Mouse (Mus musculus): ENCODE data around the gene Tiparp.

The Tiparp gene

DNA sequence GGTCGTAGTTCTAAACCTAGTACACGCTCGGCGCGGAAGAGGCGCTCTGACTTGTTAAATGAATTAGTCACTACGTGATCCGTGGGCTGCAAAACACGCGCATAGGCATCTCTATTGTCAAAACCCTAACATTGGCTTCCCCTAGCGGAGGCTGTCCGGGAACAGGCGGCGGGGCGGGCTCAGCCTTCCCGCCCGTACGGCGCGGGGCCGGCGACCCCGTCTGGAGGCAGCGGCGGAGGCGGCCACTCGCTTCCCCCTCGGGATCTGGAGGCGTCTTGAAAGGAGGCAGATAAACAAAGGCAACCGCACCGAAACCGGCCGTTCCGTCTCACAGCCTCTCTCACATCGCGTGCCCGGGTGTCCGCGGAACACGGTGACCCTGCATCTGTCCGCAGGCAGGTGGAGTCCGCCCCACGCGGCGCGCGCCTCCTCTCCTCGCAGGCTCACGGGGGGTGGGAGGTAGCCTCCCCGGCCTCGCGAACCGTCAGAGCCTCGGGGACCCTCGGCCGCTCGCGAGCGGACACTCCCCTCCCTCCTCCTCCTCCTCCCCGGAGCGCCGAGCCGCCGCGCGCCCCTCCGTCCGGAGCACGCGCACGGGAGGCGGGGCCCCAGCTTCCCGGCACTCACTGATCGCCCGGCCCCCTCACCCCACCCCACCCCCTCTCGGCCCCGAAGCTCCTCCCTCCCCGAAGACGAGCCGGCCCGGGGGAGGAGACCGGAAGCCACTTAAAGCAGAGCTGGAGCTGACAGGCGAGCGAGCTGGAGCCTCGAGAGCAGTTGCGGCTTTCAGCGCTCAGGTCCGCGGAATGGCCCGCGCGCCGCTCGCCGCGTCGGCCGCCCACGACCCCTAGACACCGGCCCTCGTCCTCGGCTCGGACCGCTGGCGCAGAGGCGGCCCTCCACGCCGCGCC lies at the start of gene Tiparp:
Gene Tiparp, plus strand, starts transcription at position 720 of the 911 bp plus-strand sequence.
- DNase-seq = peak; percentile 86

DNA sequence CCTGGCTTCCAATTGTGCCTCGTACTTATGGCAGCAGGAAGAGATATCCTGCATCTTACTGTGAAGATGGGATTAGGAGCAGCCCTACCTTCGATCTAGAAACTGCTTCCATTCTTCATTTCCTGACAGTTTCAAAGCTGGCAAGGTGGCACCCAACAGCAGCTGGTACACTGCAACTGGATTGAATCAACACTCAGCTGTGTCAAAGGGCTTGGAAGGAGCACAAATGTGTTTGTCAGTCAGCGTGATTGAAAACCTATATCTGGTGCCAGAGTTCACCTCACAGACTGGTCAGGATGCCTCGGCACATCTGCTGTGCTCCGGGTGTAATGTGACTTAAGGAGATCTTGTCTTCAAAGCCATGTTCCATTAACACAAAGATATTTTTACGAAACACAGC lies 47.5 kb upstream of the Tiparp start:
- DNase-seq = no peak

DNA sequence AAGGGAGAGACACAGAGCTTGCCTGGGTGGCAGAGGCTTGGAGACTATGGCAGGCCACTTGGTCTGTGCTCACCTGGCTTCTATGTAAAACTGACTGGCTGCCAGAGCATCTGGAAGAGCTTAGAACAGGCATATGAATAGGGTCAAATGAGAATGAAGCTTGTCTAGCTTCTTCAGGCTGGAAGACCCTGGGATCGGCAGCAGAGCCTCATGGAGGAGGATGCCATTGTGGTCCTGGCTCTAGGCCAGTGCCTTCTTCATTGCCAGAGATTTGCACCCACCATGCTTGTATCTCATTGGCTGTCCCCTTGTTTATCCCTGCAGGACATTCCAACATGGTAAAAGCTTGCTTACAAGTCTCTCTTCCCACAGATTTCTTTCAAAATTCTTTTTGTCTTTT lies 45.9 kb upstream of the Tiparp start:
- DNase-seq = no peak

DNA sequence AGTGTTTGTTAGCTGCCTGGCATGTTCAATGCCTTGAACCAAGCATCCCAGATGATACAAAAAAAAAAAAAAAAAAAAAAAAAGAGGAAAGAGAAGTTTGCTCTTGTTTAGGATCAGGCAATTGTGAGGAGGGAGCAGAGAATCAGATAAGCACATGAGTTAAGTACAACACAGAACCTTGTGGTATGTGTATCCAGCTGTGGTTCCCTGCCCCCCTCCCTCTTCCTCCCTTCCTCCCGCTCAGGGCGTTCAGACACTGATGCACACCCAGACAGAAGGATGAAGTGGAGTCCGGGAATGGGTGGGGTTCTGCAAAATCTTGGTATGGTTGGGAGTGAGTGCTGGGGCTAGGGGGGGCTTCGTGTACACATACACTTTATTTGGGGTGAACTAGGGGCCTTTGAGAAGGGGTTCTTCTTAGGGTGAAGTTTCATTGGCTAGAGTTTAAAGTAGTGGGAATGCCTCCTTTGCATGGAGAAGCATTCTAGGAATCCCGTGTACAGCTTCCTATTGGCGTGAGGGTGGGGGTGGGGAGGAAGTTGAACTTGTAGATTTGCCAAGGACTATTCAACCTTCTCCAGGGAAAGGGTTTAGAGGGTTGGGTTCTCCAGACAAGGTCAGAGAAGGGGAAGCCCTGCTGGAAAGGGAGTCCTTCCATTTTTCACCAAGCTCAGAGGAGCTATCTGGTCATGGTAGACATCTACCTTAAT lies 45.4 kb upstream of the Tiparp start:
- no peak for DNase-seq

DNA sequence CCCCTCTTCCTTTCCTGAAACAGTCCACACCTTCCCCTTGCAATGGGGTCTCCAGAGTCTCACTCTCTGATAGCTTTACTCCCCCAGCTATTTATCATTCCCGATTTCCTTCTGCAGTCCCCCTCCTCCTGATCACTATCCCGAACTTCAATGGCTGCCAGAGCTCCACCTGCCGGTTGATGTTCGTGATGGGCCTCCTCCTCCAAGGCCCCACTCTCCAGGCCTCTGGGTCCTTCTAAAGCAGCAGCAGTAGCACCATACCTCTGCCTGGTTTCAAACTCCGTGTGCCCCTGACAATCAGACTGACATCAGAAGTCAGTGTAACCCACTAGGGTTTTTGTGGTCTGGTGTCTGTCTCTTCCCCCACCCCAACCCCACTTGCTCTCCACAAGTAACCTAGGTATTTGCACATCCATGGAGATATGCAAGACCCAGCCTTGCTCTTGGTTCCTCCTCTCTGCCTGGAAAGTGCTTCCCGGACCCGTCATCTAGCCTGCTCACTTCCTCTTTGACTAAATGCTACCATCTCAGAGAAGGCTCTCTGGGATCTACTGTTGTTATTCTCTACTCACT lies 44.0 kb upstream of the Tiparp start:
- DNase-seq = no peak

DNA sequence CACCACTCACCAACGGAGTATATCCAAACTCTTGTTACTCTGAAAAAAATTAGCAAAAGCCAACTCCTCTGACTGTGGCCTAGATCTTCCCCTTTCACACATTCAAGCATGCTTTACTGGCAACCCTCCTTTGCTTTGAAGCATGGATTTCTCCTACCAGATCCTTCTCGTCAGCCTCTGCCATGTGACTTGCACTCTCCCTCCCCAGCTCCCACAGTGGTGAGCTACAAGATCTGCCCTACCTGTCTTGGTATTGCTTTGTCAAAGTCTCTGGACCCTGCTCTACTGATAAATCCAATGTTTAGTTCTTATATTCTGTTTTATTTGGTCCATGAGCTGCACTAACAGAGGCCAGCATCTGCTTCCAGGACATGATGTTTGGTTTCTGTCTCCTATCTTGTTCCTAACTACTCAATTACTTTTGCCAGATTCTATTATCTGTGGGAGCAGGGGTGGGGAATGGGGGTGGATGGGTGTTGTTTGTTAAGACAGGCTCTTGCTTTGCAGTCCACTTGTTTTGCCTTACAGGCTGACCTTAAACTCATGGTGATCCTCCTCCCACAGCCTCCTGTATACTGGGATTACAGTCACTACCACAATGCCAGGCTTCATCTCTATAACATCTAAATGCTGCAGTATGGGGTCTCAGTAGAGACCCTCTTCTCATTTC lies 40.7 kb upstream of the Tiparp start:
- no peak for DNase-seq

DNA sequence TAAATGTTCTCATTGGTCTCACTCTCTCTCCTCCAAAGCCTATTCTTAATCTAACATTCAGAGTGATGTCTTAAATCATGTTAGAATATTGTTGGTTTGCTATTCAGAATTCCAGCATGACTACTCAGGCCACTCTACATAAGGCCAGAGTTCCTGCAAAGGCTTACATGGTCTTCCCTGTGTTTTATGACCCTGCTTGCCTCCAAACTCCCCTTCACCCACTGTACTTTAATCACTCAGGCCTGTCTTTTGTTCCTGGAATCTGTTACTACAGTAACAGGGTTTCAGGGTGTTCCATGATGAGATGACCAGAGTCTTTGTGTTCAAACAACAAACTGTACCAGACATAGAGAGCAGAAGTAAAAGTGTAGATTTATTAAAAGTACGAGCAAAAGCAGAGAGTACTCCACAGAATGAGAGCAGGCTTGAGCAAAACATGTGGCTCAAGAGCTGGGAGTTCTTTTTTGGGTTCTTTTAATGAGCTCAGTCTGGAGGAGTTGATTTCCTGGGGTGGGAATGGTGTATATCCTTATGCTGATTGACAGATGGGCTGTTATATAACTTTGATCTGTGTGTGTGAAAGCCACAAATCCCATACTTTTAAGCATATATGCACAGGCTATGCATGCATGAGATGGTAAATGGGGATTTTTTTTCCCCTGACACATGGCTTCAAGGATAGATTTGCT lies 39.5 kb upstream of the Tiparp start:
- no peak for DNase-seq

DNA sequence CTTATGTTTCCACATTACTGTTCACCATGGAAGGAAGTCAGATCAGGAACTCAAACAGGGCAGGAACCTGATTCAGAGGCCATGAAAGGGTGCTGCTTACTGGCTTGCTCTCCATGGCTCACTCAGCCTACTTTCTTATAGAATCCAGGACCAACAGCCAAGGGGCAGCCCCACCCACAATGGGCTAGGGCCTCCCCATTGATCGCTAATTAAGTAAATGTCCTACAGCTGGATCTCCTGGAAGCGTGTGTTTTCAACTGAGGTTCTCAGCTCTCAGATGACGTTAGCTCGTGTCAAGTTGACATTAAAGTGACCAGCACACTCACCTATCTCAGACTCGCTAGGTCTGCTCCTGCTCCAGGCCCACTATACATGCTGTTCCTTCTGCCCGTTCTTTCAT lies 38.6 kb upstream of the Tiparp start:
- DNase-seq = no peak

DNA sequence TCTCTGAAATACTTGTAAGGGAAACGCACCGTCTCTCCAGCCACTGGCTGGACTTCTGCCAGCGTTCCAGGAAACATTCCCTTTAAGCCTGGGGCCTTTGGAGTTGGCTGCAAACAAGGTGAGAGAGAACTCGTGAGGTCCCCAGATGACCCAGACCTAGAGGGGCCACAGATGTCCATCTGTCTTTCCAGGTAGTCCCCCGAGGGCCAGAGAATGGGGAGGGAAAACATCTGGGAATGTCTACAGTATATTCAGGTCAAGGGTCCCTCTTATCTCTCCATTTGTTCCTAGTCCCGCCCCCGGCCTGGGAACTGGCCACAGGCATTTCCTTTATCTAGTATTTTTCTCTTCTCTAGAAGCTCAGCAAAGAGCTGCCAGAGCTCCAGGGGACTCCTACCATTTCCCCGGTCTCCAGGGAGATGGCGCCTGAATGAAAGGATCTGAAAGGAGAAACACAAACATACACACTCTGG lies 33.9 kb upstream of the Tiparp start:
- DNase-seq = peak; percentile 11

DNA sequence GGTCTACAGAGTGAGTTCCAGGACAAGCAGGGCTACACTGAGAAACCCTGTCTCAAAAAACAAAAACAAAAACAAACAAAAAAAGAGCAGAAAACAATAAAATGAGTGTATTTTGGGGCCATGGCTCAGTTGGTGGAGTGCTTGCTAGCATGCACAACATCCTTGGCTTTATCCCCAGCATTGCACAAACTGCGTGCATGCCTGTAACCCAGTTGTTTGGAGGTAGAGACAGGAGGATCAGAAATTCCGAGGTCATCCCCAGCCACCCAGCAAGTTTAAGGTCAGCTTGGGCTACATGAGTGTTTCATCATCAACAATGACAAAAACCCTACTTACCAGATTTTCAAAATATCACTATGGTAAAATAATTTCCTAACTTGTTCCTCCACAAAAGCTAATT lies 20.4 kb upstream of the Tiparp start:
- no peak for DNase-seq

DNA sequence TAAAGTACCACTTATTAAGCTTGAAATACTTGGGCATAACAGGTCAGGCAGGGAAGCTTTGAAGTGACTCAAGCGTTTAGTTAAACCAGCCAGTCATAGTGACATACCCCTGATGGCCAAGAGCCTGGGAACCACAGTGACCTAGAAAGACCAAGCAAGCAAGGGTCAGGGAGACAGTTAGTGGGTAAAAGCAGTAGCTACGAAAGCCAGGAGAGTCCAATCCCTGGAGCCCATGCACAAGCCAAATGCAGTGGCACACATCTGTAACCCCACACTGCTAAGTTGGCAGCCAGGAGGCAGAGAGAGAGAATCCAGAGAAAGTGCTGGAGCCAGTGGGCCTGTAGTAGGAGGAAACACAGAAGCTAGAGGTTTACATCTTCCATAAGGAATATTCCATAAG lies 17.6 kb upstream of the Tiparp start:
- no peak for DNase-seq

DNA sequence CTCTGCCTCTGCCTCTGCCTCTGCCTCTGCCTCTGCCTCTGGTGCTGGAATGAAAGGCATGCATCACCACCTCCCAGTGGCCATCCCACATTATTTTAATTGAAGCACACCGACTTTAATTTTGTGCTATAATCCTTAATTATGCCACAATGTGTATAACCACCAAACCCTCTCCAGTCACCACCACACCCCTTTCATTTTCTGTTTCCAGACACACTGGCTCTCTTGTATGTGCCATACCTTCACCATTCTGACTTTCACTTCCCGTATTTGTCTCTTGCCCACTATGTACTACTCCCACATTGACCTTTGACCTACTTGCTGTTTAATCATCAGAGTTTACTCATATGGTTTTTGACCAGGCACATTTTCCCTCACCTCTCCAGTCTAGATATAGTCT lies 12.5 kb upstream of the Tiparp start:
- no peak for DNase-seq

DNA sequence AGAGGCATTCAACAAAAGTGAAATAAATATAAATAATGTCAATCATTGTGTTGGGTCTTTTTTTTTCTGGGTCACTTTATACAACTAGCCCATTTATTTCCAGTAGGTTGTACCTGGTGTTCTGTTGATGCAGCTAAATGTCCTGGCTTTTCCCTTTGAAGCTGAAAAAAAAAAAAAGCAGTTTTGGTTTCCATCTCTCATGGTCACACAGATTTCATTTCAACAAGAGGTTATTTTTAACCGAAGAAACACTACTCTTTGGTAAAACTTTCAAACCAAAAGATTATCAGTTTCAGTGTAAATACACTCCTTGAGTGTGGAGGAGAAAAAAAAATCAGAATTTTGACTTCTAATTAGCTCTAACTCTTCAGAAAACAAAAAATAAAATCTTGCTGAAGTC lies 11.7 kb upstream of the Tiparp start:
- DNase-seq = no peak

DNA sequence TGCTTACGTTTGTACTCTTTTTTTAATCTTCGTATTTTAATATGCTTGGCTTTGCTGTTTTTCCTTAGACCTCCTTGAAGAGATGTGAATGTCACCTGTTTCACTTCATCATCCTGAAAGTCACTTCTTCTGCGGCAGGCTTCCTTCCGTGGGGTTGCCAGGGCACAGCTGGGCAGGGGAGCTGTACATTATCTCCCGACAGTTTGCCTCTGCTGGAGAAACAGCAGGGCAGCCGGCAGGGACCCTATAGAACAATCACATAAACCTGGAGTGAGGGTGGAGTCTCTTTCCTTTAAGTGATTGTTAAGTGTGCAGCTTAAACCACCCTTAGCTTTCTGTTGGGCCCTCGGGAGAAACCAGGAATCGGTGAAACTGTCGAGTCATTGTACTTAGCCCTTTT lies 11.1 kb upstream of the Tiparp start:
- no peak for DNase-seq

DNA sequence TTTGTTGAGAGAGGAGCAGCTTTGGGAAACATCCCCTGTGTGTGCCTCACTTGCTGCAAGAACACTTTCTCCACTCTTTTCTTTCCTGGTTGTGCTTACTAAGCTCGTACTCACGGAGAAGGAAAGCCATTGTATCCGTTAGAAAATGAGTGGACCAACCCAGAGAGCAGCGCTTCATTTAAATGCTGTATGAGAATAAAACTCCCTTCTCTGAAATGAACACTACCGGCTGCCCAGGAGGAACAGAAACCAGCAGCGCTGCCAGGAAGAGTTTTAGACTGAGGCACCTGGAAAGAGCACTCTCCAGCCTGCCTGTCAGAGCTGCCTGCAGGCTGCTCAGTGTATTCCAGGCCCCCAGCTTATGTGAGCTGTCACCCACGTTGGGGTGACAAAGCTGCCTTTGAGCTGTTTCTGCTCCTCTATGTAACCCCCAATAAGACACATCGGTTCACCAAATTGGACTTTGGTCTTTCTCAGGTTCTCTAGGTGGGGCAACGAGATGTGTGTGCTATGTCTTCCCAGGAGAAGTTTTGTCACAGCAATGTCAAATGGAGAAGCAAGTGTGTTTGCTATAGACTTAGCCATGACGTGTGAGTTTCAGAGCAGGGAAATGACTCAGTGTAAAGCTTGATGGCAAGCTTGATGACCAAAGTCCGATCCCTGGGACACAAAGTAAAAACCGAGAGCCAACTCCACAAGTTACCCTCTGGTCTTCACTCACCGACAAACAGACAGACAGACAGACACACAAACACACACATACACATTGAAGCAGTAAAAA lies 10.3 kb upstream of the Tiparp start:
- no peak for DNase-seq

DNA sequence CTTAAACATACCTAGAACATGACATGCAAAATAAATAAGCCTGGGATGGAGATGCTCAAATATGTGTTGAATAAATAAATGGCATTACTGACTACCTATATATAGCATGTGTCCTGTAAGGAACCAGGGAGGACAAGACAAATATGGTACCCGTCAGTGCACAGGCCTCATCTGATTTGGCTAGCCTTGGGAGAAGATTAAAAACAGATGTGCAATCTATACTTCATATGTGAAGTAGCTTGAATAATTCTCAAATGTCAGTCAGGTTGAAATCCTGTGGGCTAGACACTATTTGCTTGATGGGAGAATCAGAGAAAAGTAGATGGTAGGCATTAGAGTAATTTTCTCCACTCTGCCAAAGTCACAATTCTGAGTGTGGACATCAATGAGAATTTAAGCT lies 6.8 kb upstream of the Tiparp start:
- no peak for DNase-seq

DNA sequence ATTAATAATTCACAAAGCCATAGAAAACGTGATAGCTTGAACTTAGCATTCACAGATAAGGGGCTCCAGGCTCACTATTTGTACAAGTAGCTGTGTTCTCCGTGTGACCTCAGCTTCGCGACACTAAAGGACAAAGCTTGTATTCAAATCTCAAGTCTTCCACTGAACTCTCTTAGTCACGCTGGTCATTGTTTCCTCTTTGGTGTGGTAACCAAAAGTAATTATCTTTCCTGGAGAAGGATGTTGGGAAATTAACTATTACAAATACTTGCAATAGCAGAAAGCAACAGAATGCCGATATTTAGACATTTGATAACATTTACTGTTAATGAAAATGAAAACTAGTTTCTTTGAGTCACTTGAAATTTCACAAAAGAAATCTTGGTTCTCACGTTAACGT lies 4.8 kb upstream of the Tiparp start:
- no peak for DNase-seq

DNA sequence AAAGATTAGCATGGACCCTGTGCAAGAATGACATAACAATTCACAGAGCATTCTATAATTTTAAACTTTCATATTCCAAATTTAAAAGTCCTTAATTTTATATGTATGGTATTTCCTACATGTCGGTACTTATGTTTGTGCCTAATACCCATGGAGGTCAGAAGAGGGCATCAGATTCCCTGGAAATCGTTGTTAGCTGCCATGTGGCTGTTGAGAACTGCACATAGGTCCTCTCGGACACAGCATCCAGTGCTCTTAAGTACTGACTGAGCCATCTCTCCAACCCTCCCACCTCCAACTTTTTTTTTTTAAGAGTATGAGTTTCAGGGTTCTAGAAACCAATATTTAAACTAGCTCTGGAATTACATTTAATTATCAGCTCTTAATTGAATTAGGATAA lies 2.5 kb upstream of the Tiparp start:
- no peak for DNase-seq

DNA sequence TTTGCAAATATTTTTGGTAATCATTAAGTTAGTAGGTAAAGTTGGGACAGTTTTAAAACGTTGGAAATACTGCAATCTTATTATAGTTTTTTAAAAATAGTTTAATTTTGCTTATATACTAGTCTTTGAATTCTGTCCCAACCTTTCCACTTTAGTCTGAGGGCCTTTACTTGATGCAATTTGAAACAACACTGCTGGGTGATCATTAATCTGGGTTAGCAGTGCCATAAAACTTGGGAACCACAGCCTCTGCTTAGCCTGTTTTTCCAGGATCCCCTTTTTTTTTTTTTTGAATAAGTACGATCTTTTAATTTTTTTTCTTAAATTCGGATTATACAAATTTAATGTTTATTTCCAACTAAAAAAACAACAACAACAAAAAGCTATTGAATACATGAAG lies 1.0 kb upstream of the Tiparp start:
- no peak for DNase-seq

DNA sequence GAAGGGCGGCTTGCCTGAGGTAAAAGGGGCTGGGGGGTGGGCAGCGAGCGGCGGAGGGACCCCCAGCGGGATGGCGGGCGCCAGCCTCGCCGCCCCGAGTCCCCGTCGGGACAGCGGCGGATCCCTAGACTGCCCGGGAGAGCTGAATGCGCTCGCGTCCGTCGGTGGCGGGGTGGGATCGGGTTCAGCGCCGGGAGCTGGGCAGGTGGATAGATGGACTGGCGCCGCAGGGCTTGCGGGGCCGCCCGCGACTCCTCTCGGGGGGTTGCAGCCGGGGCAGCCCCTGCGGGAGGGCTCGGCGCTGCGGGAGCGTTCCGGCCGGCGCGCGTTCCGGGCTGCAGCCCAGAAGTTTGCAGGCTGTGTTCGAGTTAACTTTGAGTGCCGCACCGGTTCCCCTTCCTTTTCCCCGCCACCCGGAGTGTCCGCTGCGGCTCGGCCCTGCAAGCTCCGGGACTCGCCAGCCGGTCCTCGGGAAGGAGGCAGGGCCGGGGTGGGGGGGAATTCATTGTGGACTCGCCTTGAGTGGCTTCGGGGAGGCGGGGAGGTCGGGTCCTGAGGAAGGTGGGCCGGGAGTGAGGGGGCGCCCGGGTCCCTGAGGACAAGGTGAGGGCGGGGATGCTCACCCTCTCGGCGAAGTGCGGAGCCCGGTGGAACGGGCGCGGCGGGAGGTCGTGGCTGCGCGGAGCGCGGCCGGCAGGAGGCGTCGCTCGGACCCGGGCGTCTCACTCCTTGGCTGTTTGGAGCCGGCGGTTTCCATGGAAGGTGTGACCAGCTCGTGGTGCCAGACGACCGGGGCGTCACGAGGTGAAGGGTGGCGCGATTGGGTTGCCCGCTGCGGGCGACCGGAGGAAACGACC lies 632 bp downstream of the Tiparp start:
- peak; percentile 63 for DNase-seq

Measured in right cerebral cortex, postnatal 4 days (tissue).